Mouse (Mus musculus) thymus, postnatal 4 days (tissue): ENCODE results near the gene Naa25.

Source experiments
- DNase-seq: peaks from one replicate; pipeline ENCODE4 v3.0.0; 2021

The Naa25 gene

DNA sequence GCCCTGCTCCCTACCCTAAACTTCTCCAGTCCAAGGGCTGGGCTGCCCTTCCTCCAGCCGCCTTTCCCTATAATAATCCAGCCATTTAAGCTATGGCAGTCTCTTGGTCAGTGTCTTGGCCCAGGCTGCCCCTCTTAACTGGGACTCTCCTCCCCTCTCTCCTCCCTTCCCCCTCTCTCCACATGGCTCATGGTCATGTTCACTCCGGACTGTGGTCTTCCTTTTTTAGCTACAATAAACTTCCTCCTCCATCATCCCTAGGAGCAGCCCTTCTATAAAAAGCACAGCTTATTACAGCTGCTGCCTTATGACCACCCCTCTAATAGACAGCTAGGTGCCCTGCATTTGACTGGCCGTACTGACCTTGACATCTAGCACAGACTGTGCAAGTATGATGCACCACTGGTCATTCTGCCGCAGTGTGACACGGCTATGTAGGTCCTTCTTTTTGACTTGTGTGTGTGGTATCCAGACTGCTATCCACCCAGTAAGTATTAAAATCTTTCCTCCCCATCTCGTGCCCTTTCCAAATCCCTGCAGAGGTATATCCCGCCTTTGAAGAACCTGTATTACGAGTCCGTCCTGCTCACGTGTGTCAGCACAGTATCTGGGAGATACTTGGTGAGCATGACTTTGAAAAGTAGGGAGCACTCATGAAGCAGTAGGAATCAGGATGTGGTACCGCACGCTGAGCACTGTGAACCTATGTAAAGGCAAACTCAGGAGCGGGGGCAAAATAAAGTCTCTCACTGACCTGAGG, 56.2 kb downstream of the Naa25 start:
- DNase-seq, result no peak

DNA sequence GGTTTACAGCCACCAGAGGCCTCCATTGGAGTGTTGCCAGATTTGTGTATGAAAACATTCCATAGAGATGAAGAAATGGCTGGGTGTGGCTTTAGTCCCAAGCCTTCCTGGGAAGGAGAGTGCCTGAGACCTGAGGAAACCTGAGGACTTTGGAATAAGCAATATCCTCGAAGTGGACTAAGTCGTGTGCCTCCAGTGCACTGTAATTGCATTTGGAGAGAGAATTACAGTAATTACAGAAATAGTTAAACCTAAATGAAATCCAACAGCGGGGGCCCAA, 56.7 kb downstream of the Naa25 start:
- DNase-seq, result no peak

DNA sequence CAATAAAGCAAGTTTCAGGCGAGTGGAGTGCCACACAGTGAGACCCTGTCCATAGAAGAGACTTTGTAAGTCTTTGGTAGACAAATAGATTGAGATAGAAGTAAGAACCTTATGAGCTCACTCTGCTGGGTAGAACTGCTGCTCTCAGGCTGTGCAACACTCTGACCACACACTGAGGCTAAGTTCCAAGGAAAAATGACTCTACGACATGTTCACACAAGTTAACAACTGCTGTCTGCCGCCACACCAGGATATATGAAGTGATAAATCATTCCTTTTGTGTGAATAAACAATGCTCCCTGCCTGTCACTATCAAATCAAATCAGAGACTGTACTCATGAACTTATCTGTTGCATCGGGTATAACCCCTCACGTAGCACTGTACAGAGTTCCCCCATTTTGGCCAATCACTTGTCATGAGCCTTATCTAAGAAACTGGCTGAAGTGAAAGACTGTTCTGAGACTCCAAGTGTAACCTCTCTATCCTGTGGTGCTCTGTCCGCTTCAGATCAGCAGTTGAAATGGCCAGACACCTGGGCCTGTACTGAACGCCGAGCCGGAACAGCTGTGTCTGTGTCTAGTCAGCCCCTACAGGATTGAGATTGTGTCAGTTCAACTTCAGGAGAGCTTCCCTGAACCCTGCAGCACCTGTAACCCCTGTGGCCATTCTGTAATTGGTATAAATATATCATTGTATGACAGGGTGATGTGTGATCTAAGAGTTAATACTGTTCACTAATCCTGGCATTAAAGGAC, 58.0 kb downstream of the Naa25 start:
- no peak for DNase-seq

DNA sequence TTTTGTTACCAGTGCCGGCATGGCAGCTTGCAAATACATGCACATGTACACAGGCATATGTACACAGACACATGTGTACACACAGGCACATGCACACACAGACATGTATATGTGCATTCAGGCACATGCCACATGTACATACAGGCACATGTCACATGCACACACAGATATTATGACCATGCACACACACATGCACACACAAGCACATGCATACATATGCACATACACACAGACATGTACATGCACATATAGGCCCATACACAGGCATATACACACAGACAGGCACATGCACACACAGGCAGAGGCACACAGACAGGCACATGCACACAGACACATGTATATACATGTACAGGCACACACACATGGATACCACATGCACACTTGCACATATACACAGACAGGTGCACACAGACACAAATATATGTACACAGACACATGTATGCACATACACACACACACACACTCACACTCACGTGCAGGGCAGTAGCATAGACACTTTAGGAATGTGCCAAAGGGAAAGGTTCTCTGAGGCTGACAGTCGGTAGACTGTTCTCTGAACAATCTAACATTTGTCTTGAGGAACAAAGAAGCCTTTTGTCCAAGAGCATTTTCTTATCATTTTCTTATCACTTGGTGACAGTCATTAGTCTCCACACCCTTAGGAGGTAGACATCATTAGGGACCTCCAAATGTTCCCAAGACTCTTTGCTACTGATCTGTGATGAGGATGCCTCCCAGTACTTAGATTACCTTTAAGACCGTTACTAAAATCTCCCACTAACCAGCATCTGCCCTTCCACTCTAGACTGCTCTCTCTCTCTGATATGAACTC, 63.8 kb downstream of the Naa25 start:
- DNase-seq, result no peak

DNA sequence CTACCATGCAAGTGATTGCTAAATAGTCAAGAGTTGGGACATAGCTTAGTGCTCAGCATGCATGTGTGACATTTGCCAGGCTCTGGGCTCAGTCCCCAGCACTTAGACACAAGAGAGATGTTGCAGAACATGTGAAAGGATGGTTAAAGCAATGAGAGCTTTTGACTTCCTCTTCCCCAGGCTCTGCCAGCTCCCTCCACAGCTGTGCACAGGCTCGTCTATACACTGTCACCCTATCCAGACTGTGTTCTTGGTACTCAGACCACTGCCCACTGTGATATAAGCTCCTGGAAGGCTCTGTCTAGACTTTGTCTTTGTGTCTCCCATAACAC, 64.4 kb downstream of the Naa25 start:
- no peak for DNase-seq

DNA sequence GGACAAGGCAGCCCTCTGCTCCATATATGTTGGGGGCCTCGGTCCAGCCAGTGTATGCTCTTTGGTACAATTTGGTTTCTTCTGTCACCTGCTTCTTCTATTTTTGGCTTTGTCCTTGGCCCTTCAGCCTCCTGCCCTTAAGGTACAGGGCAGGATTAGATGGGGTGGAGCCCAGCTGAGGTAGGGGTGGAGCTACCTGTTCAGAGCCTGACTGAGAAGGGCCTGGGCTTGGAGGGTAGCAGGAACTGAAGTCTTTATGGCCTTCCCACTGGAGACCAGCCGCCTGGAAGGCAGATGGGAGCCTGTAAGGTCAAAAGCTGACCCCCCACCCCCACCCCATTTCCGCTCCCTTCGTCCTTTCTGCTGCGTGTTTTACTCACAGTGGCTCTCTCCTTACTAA, 65.2 kb downstream of the Naa25 start:
- no peak for DNase-seq

DNA sequence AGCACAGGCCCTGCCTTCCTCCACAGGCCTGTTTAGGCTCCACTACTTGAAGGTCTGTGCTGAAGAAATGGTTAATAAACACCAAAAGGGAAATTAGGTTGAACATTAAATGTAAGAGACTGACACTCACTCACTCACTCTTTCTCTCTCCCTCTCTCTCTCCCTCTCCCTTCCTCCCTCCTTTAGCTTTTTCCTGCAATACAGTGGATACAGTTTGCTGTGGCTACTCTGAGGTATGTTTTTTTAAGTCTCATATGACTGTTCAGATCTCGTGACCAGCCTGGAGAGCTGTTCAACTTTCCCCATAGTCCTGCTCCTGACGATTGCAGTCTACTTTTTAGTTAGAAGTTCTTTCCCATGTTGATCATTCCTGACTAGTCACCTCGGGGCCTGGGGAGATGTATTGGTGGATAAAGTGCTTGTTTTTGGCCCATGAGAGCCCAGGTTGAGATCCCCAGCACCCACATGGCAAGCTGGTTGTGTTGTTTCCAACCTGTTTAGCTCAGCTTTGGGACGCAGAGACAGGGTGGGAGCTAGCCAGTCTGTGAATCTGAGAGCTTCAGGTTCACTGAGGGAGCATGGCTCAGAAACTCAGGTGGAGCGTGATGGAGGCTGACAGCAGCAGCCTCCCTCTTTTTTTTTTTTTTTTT, 66.0 kb downstream of the Naa25 start:
- DNase-seq, result no peak

DNA sequence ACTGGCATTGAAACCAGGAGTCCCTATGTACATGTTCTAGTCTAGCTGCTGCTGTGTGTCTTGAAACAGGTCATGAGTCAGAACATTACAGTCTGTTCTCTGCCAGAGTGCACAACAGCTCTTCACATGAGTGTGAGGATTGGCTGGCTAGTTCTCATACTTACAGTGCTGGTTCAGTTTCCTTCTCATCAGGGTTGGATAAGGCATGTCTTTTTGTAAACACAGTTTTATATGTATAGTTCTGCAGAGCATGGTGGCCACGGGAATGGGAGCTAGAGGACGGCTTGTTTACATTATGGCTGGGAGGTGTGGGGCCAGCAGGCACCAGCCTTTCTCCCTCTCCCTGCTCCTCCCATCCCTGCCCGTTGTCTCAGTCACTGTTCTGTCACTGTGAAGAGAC, 71.8 kb downstream of the Naa25 start:
- DNase-seq, result no peak

DNA sequence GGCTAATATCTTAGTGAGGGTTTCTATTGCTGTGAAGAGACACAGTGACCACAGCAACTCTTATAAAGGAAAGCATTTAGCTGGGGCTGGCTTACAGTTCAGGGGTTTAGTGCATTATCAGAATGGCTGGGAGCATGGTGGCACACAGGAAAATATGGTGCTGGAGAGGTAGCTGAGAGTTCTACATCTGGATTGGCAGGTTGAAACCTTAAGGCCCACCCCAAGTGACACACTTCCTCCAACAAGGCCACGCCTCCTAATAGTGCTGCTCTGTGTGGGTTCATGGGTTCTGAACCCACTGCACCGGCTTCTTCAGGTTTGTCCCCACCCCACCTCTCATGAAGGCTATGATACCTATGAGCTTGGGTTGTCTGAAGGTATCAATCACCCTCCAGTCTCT, 74.7 kb downstream of the Naa25 start:
- no peak for DNase-seq

DNA sequence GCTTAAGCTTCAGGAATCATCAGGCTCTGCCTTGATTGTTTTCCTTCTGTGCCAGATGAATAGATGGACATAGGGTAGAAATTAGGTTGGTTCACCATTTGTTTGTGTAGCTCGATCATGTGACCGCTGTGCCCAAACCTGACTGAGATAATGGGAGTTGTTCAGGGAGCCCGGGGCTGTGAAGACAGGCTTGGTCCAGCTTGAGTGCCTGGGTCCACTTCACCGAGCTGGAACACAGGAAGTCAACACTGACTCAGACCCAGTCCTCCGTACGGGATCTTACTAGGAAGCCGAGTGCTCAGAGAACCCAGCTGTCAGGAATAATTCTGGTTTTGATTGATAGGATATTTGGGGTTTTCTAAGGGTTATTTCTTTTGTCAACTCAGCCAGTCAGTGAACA, 76.9 kb downstream of the Naa25 start:
- DNase-seq, result no peak

DNA sequence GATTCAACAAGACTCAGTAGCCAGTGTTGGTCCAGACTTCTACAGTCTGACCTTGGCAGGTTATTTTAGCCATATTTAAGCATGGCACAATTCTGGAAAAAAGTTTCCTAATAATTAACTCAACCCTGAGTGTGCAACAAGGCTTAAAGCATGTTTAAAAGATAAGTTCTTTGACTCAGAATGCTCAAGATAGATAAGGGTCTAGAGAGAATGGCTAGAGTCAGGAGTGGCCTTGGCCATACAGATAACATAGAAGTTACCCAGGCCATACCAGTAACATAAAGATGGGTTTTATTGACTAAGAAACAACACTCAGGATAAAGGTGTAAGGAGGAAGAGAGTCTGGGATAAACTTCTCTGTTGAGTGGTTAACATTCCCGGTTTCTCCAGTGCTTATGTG, 78.3 kb downstream of the Naa25 start:
- DNase-seq, result no peak

DNA sequence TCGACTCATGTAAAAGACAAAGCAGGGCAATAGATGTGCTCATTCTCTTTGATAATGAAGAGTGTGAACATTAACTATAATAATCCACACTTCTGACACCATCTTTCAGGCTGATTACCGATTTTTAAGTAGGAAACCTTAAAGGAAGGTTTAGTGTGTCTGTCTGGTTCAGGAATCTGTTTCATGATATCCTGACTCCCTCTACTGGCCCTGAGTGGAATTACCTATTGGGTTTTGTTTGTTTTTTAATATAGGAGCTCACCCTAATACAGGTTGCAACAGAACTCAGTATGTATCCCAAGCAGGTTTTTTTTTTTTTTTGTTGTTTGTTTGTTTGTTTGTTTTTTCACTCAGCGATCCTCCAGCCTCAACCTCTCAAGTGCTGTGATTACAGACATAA, 79.9 kb downstream of the Naa25 start:
- no peak for DNase-seq

DNA sequence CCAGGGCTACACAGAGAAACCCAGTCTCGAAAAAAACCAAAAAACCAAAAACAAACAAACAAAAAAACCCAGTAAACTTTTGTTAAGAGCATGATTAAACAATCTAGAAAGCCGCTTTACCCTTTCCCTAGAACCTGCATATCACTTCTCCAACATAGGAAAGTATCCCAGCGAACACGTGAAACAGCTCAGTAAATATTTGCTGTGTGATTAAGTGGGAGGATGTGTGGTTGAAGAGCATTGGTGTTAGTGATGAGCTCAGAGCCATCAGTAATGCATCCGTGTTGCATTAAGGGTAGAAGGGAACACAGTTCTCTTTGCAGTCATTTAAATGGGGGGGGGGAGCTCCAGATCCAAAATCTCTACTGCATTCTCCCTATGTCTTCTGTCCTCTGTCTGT, 87.1 kb downstream of the Naa25 start:
- no peak for DNase-seq

DNA sequence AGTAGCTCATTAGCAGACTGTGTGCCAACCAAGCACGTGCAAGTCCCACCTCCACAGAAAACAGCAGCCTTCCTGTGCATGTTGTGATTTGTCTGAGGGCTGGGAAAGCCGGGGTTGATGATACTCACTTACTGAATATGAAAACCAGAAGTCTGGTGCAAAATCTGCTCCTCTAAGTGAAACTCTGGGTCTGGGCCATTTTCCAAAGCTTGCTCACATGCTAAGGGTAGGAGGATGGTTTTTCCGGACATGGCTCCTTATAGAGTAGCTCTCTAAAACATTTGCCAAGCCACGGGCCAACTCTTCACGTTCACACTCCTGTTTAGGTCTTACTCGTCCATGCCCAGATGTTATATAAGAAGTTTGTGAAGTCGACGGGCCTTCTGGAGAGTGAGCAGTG, 95.6 kb downstream of the Naa25 start:
- no peak for DNase-seq
